Mouse (Mus musculus): ENCODE data around the gene Il9r.

GRCm38 (mm10) chr11:32241391-32241790 lies 41.3 kb upstream of the Il9r start:
- no peak for TF ChIP-seq CTCF (IDR thresholded peaks at IDR 0.05; ENCODE audit: low read depth, low read length)
- TF ChIP-seq GATA2 (IDR thresholded peaks at IDR 0.05; ENCODE audit: borderline replicate concordance, low read depth, low read length): no peak
- TF ChIP-seq POLR2AphosphoS5 (IDR thresholded peaks at IDR 0.05; ENCODE audit: insufficient replicate concordance, low read depth, low read length): no peak
- no peak for TF ChIP-seq TAL1 (conservative IDR thresholded peaks at IDR 0.05; ENCODE audit: low read depth, low read length)
- TF ChIP-seq GATA1 (IDR thresholded peaks at IDR 0.05; ENCODE audit: borderline replicate concordance, low read length): no peak

Measured in G1E (cell line).